Mouse (Mus musculus): ENCODE results near the gene Rpl18.

DNA sequence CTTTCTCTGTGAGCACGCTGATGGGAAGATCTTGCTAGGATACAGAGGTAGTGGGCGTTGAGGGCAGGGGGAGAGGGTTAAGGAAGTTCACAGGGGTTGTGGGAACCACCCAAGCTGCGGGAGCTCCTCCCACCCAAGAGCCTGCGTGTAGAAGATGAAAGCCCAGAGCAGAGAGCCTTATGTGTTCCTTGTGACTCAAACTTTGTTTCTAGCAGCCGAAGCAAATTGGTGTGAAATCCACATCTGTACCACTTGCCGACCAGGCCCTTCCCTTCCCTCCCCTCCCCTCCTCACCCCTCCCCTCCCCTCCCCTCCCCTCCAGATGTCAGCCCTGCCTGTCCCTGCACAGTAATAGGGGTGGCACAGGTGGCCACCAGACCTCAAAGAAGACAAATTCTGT, 20.2 kb upstream of the Rpl18 start:
- TF ChIP-seq CTCF (IDR thresholded peaks at IDR 0.05; ENCODE audit: low read depth) (no peak), EP300 (IDR thresholded peaks at IDR 0.05; ENCODE audit: low read depth) (no peak)
